Mouse (Mus musculus): ENCODE data around the gene Pard3b. TPM values are rescaled to one million over a fixed set of nuclear protein-coding genes. Genes with fewer than 3 reads are reported as not detected.

The Pard3b gene
- polyA plus RNA-seq, 1 experiment: 0.12 TPM

DNA sequence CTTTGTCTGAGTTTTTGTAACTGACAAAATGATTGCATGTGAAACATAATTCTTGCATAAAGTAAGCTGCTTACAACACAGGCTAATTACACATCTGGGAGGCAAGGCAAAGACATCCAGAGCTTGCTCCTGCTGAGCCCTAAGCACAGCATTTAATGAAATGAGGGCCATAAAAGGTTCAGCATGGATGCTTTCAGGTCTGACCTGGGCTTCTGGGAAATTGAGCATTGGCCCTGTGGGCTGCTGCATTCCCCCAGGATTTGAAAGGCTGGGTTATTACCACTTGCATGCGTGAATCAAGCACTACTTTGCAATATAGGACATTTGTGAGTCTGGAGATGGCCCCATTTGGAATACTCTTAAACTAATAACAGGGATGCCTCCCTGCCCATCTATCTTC is 552.2 kb downstream of the Pard3b start:
- TF ChIP-seq CTCF (IDR thresholded peaks at IDR 0.05; ENCODE audit: low read depth, low read length) (no peak), POLR2A (IDR thresholded peaks at IDR 0.05; ENCODE audit: borderline replicate concordance, low read depth, low read length) (no peak)
- H3K4me3 ChIP-seq (ENCODE audit: insufficient read depth, low read length): no peak overlapping the region

DNA sequence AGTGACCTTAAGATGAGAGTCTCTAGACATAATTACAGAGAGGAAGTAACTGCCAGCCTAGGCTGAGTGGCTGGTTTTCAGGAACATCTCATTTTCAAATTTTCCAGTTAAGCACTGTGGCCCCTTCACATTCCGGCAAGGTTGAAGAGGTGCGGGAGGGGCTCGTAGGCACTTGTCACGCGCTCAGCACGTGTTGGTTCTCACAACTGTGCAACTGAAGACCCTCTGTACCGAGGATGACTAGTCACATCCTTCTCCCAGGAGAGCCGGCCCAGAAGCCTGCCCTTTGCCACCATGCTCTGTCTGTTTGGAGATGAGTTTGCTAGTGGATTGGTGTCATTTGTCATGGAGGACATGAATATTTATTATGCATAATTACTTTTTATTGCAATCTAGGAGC is 558.9 kb downstream of the Pard3b start:
- no peak overlapping the region for H3K27ac ChIP-seq (ENCODE audit: insufficient read depth, low read depth, low read length)
- H3K4me3 ChIP-seq (ENCODE audit: insufficient read depth, low read length): no peak overlapping the region
- 0 out of 2 replicates have a peak, but pooled peaks cover 2% of the 10 kb centered on the region for H3K4me1 ChIP-seq (ENCODE audit: control insufficient read depth, insufficient read depth, low read length)
- TF ChIP-seq CTCF (IDR thresholded peaks at IDR 0.05; ENCODE audit: low read depth, low read length) (no peak), POLR2A (IDR thresholded peaks at IDR 0.05; ENCODE audit: borderline replicate concordance, low read depth, low read length) (no peak)

More for the DNA sequence above, 552.2 kb downstream of the Pard3b start:
- Histone ChIP-seq H3K4me1 (ENCODE audit: control insufficient read depth, insufficient read depth, low read length) (0 out of 2 replicates have a peak, but pooled peaks cover 4% of the 10 kb centered on the region), H3K27ac (ENCODE audit: insufficient read depth, low read depth, low read length) (no peak overlapping the region)

- TF ChIP-seq CTCF (IDR thresholded peaks at IDR 0.05; ENCODE audit: low read depth, low read length) (no peak), POLR2A (IDR thresholded peaks at IDR 0.05; ENCODE audit: borderline replicate concordance, low read depth, low read length) (no peak)
- Histone ChIP-seq H3K27ac (ENCODE audit: insufficient read depth, low read depth, low read length) (no peak overlapping the region), H3K4me3 (ENCODE audit: insufficient read depth, low read length) (no peak overlapping the region), H3K4me1 (ENCODE audit: control insufficient read depth, insufficient read depth, low read length) (0 out of 2 replicates have a peak, but pooled peaks cover 2% of the 10 kb centered on the region)
These were observed 562.3 kb downstream of the Pard3b start for GRCm38 (mm10) chr1:62200919-62201318.

- Histone ChIP-seq H3K27ac (ENCODE audit: insufficient read depth, low read depth, low read length) (no peak overlapping the region), H3K4me3 (ENCODE audit: insufficient read depth, low read length) (no peak overlapping the region), H3K4me1 (ENCODE audit: control insufficient read depth, insufficient read depth, low read length) (0 out of 2 replicates have a peak, but pooled peaks cover 2% of the 10 kb centered on the region)
- no peak for TF ChIP-seq CTCF (IDR thresholded peaks at IDR 0.05; ENCODE audit: low read depth, low read length)
- TF ChIP-seq POLR2A (IDR thresholded peaks at IDR 0.05; ENCODE audit: borderline replicate concordance, low read depth, low read length): no peak
These were observed 563.1 kb downstream of the Pard3b start for GRCm38 (mm10) chr1:62201686-62202257.

- Histone ChIP-seq H3K4me3 (ENCODE audit: insufficient read depth, low read length) (no peak overlapping the region), H3K27ac (ENCODE audit: insufficient read depth, low read depth, low read length) (no peak overlapping the region), H3K4me1 (ENCODE audit: control insufficient read depth, insufficient read depth, low read length) (peaks cover 2% of the 10 kb centered on the region; the same call in 1 of the 2 replicates)
- TF ChIP-seq POLR2A (IDR thresholded peaks at IDR 0.05; ENCODE audit: borderline replicate concordance, low read depth, low read length) (no peak), CTCF (IDR thresholded peaks at IDR 0.05; ENCODE audit: low read depth, low read length) (no peak)
These were observed 574.7 kb downstream of the Pard3b start for GRCm38 (mm10) chr1:62213285-62213684.

DNA sequence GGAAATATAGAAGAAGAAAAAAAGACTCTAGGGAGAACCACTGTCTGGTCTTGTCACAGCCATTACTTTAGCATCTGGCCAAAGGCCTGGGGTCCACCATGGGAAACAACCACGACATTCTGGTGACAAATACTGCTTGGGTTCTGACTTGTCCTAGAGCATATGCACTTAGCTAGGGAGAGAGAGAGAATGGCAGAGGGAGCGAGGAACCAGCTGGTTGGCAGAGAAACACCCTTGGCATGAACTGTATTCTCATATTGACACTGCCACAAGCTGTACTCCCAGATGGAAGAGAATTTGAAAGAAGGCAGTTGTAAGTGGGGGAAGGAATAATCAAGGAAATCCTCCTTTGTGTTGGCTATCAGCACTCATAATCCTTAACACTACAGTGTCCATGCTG is 577.2 kb downstream of the Pard3b start:
- H3K4me1 ChIP-seq (ENCODE audit: control insufficient read depth, insufficient read depth, low read length): peaks cover 2% of the 10 kb centered on the region; the same call in 1 of the 2 replicates
- H3K4me3 ChIP-seq (ENCODE audit: insufficient read depth, low read length): no peak overlapping the region
- no peak overlapping the region for H3K27ac ChIP-seq (ENCODE audit: insufficient read depth, low read depth, low read length)
- TF ChIP-seq CTCF (IDR thresholded peaks at IDR 0.05; ENCODE audit: low read depth, low read length) (no peak), POLR2A (IDR thresholded peaks at IDR 0.05; ENCODE audit: borderline replicate concordance, low read depth, low read length) (no peak)

DNA sequence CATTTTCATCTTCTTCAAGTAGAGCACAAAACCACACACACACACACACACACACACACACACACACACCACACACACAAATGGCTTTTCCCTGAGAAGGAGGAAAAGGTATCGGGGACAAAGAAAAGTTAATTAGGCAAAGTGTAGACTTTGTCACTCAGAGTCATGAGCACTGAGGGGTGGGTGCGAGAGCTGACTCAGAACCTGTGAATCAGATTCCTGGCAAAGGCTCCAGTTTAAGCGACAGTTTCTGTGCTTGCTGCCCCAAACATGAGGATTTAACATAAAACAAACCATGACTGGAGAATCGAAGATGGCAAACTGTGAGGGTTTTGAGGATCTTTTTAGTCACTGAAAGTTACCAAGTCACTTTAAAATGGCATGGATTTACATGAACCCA is 577.9 kb downstream of the Pard3b start:
- no peak for TF ChIP-seq CTCF (IDR thresholded peaks at IDR 0.05; ENCODE audit: low read depth, low read length)
- TF ChIP-seq POLR2A (IDR thresholded peaks at IDR 0.05; ENCODE audit: borderline replicate concordance, low read depth, low read length): no peak
- H3K27ac ChIP-seq (ENCODE audit: insufficient read depth, low read depth, low read length): no peak overlapping the region
- H3K4me3 ChIP-seq (ENCODE audit: insufficient read depth, low read length): no peak overlapping the region
- H3K4me1 ChIP-seq (ENCODE audit: control insufficient read depth, insufficient read depth, low read length): peaks cover 2% of the 10 kb centered on the region; the same call in 1 of the 2 replicates

- TF ChIP-seq CTCF (IDR thresholded peaks at IDR 0.05; ENCODE audit: low read depth, low read length): no peak
- no peak for TF ChIP-seq POLR2A (IDR thresholded peaks at IDR 0.05; ENCODE audit: borderline replicate concordance, low read depth, low read length)
These were observed 590.5 kb downstream of the Pard3b start for GRCm38 (mm10) chr1:62229129-62229528.

DNA sequence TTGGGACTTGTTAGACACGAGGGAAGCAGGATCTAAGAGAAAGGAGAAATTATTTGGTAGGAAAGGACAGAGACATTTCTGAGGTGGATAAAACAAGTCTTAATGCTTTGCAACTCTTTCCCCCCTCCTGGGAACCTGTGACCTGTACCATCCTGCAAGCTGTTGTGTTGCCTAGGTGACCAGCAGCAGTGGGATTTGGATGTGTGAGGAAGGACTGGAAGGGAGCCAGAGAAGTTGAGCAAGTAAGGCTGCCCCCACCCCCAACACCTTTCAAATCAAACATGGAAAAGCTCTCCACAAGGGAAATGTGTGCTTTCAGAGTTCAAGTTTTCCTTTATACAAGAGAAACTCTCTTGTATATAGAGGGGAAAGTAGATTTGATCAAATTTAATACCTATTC is 595.4 kb downstream of the Pard3b start:
- Histone ChIP-seq H3K4me3 (ENCODE audit: insufficient read depth, low read length) (no peak overlapping the region), H3K4me1 (ENCODE audit: control insufficient read depth, insufficient read depth, low read length) (peaks cover 11% of the 10 kb centered on the region), H3K27ac (ENCODE audit: insufficient read depth, low read depth, low read length) (no peak overlapping the region)
- TF ChIP-seq CTCF (IDR thresholded peaks at IDR 0.05; ENCODE audit: low read depth, low read length): no peak
- TF ChIP-seq POLR2A (IDR thresholded peaks at IDR 0.05; ENCODE audit: borderline replicate concordance, low read depth, low read length): no peak

More at GRCm38 (mm10) chr1:62229129-62229528, 590.5 kb downstream of the Pard3b start:
- H3K27ac ChIP-seq (ENCODE audit: insufficient read depth, low read depth, low read length): peak overlapping the region; percentile 68
- no peak overlapping the region for H3K4me3 ChIP-seq (ENCODE audit: insufficient read depth, low read length)
- H3K4me1 ChIP-seq (ENCODE audit: control insufficient read depth, insufficient read depth, low read length): peaks cover 20% of the 10 kb centered on the region

GRCm38 (mm10) chr1:62235121-62235520 is 596.5 kb downstream of the Pard3b start:
- Histone ChIP-seq H3K4me3 (ENCODE audit: insufficient read depth, low read length) (no peak overlapping the region), H3K4me1 (ENCODE audit: control insufficient read depth, insufficient read depth, low read length) (peaks cover 6% of the 10 kb centered on the region), H3K27ac (ENCODE audit: insufficient read depth, low read depth, low read length) (no peak overlapping the region)
- TF ChIP-seq POLR2A (IDR thresholded peaks at IDR 0.05; ENCODE audit: borderline replicate concordance, low read depth, low read length) (no peak), CTCF (IDR thresholded peaks at IDR 0.05; ENCODE audit: low read depth, low read length) (no peak)

Measured in bone marrow macrophage, adult 2 months (primary cell).